ENCODE assay signal across 16 mouse cellular contexts in genomic region chr17:32871483-32871882, GRCm38 (mm10). TPM values are rescaled to one million over a fixed set of nuclear protein-coding genes. Genes with fewer than 3 reads are reported as not detected.
"Had no signal": no experiment of that assay in that cellular context is flagged by ENCODE, and none has a peak within 500 bp of the region (broad histone marks: within the 10 kb centered on the region; RNA-seq: fewer than 3 reads in every experiment).

No protein-coding gene starts in this region.

- H3K9ac ChIP-seq: lung, embryonic 15.5 days; midbrain, embryonic 13.5 days; midbrain, embryonic 15.5 days; neural tube, embryonic 12.5 days had no signal

- H3K36me3 ChIP-seq: lung, embryonic 15.5 days; midbrain, embryonic 13.5 days; midbrain, embryonic 15.5 days; neural tube, embryonic 12.5 days had no signal

- H3K27ac ChIP-seq: lung, embryonic 15.5 days; macrophage; midbrain, embryonic 13.5 days; midbrain, embryonic 15.5 days; neural tube, embryonic 12.5 days had no signal

- H3K4me1 ChIP-seq: lung, embryonic 15.5 days; megakaryocyte, embryonic 14.5 days; midbrain, embryonic 13.5 days; midbrain, embryonic 15.5 days; neural tube, embryonic 12.5 days had no signal

- H3K4me3 ChIP-seq: lung, embryonic 15.5 days; megakaryocyte, embryonic 14.5 days; midbrain, embryonic 13.5 days; midbrain, embryonic 15.5 days; neural tube, embryonic 12.5 days had no signal

- DNase-seq: lung, adult 2 months; lung, postnatal 14 days; lung, postnatal 36 days; right cerebral cortex, postnatal 14 days; thymus, adult 18-20 months; thymus, postnatal 14 days; thymus, postnatal 36 days had no signal

- H3K9me3 ChIP-seq: lung, embryonic 15.5 days; midbrain, embryonic 13.5 days; neural tube, embryonic 12.5 days had no signal

RNA-seq across cellular contexts. Expression of gene Cyp4f14, which starts 45.7 kb away (rescaled TPM):
- total RNA-seq: megakaryocyte progenitor cell, adult 5-6 weeks; monocyte, adult 5-6 weeks; neutrophil, adult 5-6 weeks had no signal
